Mouse (Mus musculus) olfactory bulb, adult 2 months (tissue): ENCODE measurements around the gene Tsacc.

ENCODE experiments used
- CTCF ChIP-seq: fragments of 200-500 bp; IDR thresholded peaks from 2 replicates; pipeline ENCODE4 v1.5.1; 2012; ENCODE audit warnings: low read depth, mild to moderate bottlenecking, low read length, moderate library complexity; ENCODE audit not compliant: insufficient read depth
- POLR2A ChIP-seq: fragments of 200-500 bp; IDR thresholded peaks from 2 replicates; pipeline ENCODE4 v1.6.1; 2012; ENCODE audit warnings: mild to moderate bottlenecking, low read depth, low read length, moderate library complexity; ENCODE audit not compliant: insufficient read depth

DNA sequence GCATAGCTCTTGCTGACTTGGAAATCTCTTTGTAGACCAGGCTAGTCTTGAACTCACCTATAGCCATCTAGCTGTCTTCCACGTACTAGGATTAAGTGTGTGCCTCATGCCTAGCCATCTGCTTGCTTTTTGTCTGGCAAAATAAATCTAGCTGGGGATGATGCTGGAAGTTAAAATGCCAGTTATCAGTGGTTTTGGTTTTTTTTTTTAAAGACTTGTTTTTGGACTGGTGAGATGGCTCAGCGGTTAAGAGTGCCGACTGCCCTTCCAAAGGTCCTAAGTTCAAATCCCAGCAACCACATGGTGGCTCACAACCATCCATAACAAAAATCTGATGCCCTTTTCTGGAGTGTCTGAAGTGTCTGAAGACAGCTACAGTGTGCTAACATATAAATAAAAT, 24.9 kb downstream of the Tsacc start:
- TF ChIP-seq CTCF (no peak), POLR2A (no peak)
